Mouse (Mus musculus) right cerebral cortex, postnatal 14 days (tissue): ENCODE measurements around the gene Capn13.

ENCODE experiments used
- DNase-seq: peaks from one replicate; pipeline ENCODE4 v3.0.0; 2022

The Capn13 gene

DNA sequence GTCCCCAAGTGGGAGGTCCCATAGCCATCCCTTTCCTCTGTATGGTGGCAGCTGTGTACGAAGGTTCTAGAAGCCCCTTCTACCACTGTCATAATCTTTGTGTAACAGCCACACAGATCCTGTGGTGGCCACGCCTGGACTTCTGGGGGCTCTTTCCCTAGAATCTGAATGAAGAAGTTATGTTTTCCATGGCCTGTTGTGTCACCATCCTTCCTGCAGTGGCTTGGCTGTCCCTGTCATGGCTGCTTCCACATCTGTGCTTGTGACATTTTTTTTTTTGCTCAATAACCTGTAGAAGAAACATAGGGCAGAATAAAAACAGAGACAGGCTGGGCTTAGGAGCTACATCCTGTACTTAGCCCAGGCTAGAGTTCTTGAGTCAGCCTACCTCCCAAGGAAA, at the start of gene Capn13:
Gene Capn13, minus strand, starts transcription at position 5 of the 400 bp plus-strand sequence.
- DNase-seq, result no peak

DNA sequence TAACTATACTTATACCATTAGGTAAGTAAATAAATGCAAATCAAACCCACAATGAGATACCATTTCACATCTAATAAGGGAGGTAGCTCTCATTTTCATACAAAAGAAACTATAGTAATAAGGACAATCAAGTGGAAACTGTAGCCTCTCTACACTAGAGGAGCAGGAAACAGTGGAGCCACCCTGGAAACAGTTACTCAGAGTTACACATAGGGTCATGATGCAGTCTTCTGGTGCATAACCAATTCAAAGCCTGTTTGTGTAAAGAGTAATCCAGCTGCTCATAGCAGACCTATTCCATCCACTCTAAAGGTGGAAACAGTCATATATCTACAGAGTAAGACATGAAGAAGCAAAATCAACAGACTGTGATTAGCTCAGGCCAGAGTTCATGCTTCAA, 48.4 kb upstream of the Capn13 start:
- no peak for DNase-seq

DNA sequence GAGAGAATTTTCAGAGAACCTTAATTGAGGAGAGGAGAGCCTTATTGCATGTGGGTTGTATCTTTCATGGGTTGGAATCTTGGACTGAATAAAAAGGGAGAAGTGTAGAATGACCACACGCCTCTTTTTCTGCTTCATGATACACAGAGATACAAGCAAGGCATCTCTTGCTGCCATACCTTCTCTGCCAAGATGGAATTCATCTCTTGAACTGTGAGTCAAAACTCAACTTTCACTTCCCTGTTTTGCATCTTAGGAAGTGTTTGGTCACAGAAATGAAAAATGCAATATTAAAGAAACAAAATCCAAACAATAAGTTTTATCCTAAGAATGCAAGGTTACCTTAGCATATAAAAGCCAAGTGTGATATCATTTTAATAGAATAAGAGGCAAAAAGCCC, 40.1 kb upstream of the Capn13 start:
- DNase-seq, result no peak

DNA sequence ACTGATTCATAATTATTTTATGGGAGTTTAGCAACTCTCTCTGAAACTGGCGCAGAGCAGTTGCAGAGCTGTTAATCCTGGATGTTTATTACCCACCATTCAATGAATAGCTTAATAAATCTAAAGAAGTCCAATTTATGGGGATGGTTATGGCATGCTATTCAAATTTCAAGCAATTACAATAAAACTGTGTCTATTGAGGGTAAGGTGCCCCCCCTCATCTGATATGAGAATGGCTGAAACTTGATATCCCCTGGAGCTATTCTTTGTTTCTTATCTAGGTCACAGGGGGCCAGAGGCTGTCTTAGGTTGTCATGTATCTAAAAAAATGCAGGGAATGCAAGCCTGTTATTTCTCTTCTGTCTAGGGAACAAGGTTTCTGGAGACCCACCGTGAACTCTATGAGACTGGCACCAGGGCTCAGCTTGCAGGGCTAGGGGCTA, 31.9 kb upstream of the Capn13 start:
- no peak for DNase-seq

GRCm38 (mm10) chr17:73432058-73432457, 31.4 kb upstream of the Capn13 start:
- no peak for DNase-seq

- DNase-seq, result no peak
Measured at GRCm38 (mm10) chr17:73417382-73417781, 16.7 kb upstream of the Capn13 start.

- DNase-seq, result no peak
Measured at GRCm38 (mm10) chr17:73416181-73416795, 15.6 kb upstream of the Capn13 start.

- DNase-seq, result no peak
Measured at GRCm38 (mm10) chr17:73411817-73412216, 11.2 kb upstream of the Capn13 start.

- no peak for DNase-seq
Measured at GRCm38 (mm10) chr17:73401272-73401671, 606 bp upstream of the Capn13 start.

DNA sequence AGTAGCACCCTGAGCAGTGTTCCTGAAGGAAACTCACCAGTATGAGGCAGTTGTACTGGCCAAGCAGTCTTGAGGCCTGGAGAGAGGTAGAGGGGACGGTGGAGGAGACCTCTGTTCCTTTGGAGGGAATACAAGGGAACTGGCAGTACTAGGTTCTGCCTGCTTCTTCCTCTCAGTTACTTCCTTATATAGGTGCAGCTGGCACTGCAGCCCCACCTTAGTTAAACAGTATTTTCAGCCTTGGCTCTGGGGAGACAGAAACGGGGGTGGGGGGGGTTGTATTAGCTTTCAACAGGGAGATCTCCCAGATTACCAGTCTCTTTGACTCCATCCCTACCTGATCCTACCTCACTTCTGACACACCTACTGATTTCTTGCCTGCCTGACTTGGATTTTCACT, 1.5 kb downstream of the Capn13 start:
- DNase-seq, result no peak

DNA sequence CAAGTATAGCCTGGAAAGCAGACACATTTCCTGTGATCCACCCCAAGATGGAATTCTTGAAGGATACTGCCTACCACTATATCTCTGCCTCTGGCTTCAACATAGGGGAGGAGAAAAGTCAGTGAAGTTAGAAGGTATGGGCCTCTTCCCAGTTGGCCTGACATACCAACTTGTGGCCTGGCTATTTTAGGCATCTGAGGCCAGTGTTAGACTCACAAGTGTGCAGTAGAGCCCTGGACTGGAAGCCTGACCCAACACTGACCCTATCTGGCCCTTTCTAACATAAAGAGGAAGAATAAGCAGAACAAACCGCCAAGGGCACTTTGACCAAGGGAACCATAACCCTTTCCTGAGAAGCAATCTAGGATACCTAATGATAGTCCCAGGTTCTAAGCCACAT, 7.3 kb downstream of the Capn13 start:
- no peak for DNase-seq

DNA sequence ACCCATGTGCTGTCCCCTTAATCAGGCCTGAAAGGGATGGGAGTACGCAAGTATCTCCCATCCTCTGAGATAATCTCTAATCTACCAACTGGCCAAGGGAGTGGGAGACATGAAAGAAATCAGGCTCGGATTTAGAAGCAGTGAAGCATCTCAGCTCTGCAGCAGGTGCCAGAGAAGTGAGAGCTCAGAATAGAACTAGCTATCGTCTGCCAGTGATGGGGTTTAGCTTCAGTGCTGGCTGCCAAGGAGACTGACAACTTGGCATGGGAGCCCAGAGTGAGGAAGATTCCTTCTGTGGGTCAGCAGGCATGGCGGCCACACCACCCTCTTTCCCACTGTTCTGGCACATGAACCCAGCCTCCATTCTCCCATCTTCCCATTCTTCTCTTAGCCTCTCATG, 8.9 kb downstream of the Capn13 start:
- peak; percentile 29 for DNase-seq

DNA sequence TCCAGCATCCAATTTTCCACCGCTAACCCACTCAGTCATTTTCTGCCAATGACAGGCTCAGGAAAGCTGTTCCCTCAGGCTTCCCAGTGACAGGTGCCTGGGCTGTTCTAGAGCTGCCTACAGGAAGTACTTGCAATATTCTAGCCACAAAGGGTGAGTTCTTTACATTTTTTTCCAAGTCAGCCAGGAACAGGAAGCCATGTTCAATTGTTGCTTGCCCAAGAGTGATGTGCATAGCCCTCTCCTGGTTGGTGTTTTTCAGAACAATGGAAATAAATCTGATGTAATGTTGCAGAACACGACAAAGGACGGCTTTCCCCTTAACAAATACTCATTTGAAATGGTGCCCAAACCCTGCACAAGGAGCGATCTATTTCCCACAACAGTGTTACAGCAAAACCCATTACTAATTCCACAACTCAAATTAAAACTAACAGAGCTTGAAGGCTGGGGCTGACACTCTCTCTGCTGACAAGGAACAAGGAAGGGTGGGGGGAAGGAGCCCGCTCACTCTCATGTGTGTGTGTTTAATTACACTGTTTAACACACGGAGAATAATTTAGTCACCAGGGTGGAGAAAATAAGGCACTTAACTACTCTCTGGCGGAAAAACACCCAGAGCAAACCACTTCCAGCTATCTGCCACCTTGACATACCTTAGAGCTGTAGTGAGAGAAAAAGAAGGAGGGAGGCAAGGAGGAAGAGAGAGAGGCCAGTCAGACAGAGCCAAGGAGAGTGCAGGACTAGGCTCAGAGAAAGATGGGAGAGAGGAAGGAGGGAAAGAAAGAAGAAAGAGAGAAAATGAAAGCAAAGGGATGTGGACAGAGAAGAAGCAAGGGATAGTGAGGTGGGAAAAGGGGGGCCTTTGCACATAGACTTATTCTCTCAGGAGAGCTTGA, 10.2 kb downstream of the Capn13 start:
- DNase-seq, result no peak

- DNase-seq, result no peak
Measured at GRCm38 (mm10) chr17:73389336-73389735, 11.3 kb downstream of the Capn13 start.

DNA sequence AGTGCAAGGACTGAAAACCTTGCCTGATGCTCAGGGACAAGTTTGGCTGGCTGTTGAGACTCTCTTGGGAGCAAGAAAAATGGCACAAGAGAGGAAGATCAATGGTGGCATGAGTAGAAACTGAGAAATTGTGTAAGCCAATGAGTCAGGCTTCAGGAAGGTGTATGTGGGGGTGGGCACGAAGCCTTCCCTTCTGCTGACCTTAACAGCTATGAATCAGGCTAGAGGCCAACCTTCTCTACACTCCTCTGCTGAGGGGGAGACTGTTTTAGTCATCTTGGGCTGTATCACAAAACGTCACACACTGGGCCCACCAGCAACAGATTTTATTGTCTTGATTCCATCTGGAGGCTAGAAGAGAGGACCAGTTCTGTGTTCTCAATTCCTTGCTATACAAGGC, 14.1 kb downstream of the Capn13 start:
- DNase-seq, result no peak

DNA sequence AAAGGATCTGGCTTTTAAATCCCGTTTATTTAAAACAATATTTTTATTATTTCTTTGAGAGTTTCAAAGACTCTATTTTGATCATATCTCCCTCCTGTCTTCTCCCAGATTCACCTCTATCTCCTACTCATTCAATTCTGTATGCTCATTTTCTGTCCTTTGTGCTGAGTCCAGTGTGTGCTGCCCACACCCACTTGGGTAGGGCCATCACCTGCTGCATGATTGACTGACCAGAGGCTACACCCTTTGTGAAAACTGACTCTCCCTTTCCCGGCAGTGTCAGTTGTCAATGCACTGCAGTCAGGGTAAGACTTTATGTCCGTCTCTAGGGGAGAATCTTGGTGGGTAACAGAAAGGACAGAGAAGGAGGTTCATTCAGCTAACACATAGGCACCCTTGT, 14.7 kb downstream of the Capn13 start:
- no peak for DNase-seq

GRCm38 (mm10) chr17:73382327-73383014, 18.2 kb downstream of the Capn13 start:
- no peak for DNase-seq

DNA sequence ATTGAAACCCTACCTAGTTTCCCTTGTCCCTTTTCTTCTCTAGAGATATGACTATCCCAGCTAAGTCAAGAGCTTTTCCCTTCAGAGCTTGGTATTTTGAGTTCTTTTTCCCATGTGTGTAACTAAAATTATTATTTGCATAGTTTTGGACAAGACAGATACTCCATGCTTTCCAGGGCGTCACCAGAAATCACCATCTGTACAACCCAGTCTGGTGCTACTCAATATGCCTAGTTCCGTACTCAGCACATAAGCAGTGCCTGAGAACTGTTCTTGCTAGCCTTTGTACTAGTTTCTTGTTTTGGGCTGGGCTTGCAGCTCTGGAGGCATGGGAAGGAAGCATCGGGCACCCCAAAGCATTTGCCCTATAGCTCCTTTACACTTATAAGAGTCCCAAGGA, 19.0 kb downstream of the Capn13 start:
- no peak for DNase-seq

DNA sequence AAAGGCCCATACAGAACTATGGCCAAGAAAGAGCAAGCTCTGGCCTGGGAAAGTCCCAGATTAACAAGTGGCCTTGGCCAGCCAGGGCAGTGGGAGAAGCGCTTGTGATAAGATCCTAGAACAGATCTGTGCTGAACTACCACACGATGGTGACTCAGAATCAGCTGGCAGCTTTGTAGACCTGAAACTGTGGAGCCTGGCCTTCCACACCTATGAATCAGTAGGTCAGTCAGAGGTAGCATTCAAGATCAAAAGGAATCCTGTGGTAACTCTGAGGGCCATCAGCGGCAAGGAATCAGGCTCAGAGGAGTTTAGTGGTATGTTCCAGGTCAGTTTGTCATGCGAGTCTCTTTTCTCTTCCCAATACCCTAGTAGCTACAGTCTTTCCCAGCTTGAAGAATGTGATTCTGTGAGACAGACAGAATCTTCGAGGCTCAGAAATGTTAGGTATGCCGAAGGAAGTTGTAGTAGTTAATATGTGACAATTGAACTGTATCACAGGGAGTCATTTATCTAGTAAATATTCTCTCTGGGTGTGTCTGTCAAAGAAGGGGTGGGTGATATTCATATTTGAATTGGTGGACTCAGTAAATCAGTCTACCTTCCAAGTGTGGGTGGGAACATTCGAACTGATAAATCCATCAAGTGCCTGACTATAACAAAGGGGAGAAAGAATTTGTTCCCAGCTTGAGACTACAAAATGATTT, 22.7 kb downstream of the Capn13 start:
- no peak for DNase-seq

GRCm38 (mm10) chr17:73367334-73367733, 33.3 kb downstream of the Capn13 start:
- no peak for DNase-seq

- DNase-seq, result no peak
Measured at GRCm38 (mm10) chr17:73361054-73361453, 39.6 kb downstream of the Capn13 start.

DNA sequence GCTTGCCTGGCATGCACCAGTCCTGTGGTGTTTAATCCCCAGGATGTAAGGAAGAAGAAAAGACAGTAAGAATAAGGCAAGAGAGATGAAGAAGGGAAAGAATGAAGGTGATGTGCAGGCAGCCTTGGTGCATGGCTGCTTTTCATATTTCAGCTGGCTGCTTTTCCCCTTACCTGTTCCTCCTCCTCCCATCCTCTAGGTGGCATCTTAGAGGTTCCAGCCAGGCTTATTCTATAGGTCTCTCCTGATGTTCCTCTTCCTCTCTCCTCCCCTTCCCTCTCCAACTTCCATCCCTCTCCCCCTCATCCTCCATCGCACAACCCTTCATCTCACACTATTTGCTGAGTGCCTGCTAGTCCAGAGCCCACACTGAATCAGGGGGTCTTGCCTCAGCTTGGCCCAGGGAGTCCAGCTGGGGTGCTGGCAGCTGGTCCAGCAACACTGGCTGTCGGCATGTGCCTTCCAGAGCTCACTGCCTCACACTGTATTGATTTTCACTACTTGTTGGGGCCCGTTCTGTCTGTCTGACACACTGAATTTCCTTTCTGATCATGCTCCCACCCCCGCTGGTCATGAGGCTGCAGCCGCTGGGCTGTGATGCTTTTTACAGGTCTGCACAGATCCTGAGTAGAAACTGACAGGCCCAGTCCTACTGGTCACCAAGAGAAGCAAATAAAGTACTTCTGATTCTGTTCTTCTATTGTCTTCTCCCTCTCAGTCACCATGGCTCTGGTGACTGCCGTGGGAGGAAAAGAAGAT, 56.9 kb downstream of the Capn13 start:
- DNase-seq, result no peak
